Mouse (Mus musculus) heart, postnatal 14 days (tissue): Measurements from ENCODE around the gene Rhbdd3. TPM values are rescaled to one million over a fixed set of nuclear protein-coding genes. Genes with fewer than 3 reads are reported as not detected.

ENCODE experiments used
- DNase-seq, 2 experiments: peaks; one replicate each; pipeline ENCODE4 v3.0.0; 2021 to 2022
- intact Hi-C: fragments of 180-260 bp; cut with DNase I; formaldehyde crosslinking; loops from one replicate; pipeline ENCODE4 v1.15.1; 2025
- total RNA-seq, 2 experiments: library from RNA; stranded (reverse); gene quantifications; 2 replicates each; pipeline ENCODE4 v1.2.3; 2021

The Rhbdd3 gene
- total RNA-seq, 2 experiments from 2014 or later = 18.7 to 20.5 TPM

DNA sequence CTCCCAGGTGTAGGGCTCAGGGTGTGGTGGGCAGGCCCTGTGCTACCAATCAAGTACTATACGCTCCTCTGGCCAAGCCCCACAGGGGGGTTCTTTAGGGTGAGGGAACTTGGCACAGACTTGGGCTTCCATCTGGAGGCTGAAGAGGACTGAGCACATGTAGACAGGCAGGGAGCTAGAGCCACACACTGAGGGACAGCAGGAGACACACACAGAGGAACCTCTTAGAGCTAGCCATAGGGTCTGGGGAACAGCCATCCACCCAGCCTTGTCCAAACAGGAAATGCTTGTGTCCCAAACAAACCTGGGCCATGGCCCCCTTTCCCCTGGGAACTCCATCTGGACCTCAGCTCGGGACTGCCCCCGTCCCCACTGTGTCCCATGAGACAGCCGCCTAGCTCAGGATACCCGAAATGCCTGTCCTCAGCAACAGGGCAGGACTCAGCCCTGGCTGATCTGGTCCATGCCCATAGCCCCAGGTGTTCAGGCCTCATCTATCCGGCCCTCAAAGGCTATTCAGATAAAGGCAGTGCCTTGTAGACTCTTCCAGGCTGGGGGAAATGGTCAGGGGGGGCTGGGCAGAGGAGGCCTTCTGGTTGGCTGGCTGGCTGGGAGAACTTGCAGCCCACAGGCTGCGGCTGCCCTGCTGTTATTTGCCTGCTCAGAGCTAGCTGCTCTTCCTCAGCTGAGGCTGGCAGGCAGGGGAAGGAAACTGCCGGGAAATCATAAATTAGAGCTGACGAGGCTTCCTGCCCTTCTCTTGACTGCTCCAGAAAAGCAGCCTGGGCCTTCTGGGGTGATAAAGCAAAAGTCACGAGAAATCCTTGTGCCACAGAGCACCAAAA lies 56.5 kb downstream of the Rhbdd3 start:
- peak; percentile 36 to 40 for DNase-seq
- intact Hi-C loops = no loop called here

Other genes with a start within 250 kb of the Rhbdd3 start
- 10 to 100 TPM; 82.9 to 84.2 TPM for gene Nf2, start 249.4 kb upstream of the Rhbdd3 start, total RNA-seq
- 1 to 10 TPM; 2.1 to 2.2 TPM for gene Nipsnap1, start 225.0 kb upstream of the Rhbdd3 start, total RNA-seq
- 10 to 100 TPM; 16.7 to 17.3 TPM for gene Thoc5, start 203.6 kb upstream of the Rhbdd3 start, total RNA-seq
- under 1 TPM in 1 of 2 experiments, not detected in 1; 0.05 TPM for gene Nefh, start 150.9 kb upstream of the Rhbdd3 start, total RNA-seq
- 10 to 100 TPM; 48.9 to 51.7 TPM for gene Ap1b1, start 112.1 kb upstream of the Rhbdd3 start, total RNA-seq
- 1 to 10 TPM; 3.7 to 4.4 TPM for gene Rasl10a, start 40.8 kb upstream of the Rhbdd3 start, total RNA-seq
- gene Gas2l1, start 33.6 kb upstream of the Rhbdd3 start, total RNA-seq = 10 to 100 TPM; 17.8 to 18.7 TPM
- gene Ewsr1, start 340 bp downstream of the Rhbdd3 start, total RNA-seq = 100 to 1,000 TPM; 119 to 131 TPM
- gene Emid1, start 53.3 kb downstream of the Rhbdd3 start, total RNA-seq = 1 to 10 TPM; 4.1 to 4.6 TPM
- 10 to 100 TPM; 69.9 to 70.5 TPM for gene Kremen1, start 162.6 kb downstream of the Rhbdd3 start, total RNA-seq